Mouse (Mus musculus) CH12.LX (cell line): ENCODE data around the gene Swsap1. TPM values are rescaled to one million over a fixed set of nuclear protein-coding genes. Genes with fewer than 3 reads are reported as not detected.

Experiments used
- DNase-seq: peaks from one replicate; pipeline ENCODE4 v3.0.0-alpha.2; 2013; ENCODE audit errors: extremely low read depth
- H3K27ac ChIP-seq: 2 replicates; pipeline ENCODE4 v1.5.1; 2012; ENCODE audit warnings: low read depth, mild to moderate bottlenecking, control low read depth, moderate library complexity; ENCODE audit not compliant: insufficient read depth
- H3K27me3 ChIP-seq: replicated peaks from 2 replicates; pipeline ENCODE3; 2012; ENCODE audit warnings: inconsistent platforms
- H3K36me3 ChIP-seq, 2 experiments: replicated peaks in 1 of 2; 2 replicates each; pipeline versions ENCODE3 to v1.6.1; 2012; ENCODE audit warnings: inconsistent platforms in 1 of 2, low read length in 1 of 2, mild to moderate bottlenecking in 1 of 2, mixed read lengths in 1 of 2, moderate library complexity in 1 of 2; ENCODE audit not compliant: control insufficient read depth in 1 of 2, insufficient read depth in 1 of 2
- H3K4me1 ChIP-seq, 2 experiments: 2 replicates each; pipeline ENCODE4 v1.6.1; 2012; ENCODE audit warnings: inconsistent platforms in 1 of 2, moderate library complexity in 1 of 2; ENCODE audit not compliant: insufficient read depth in 2 of 2, control insufficient read depth in 1 of 2
- H3K4me2 ChIP-seq: 2 replicates; pipeline ENCODE4 v1.6.1; 2012; ENCODE audit warnings: low read depth, mild to moderate bottlenecking, control low read depth; ENCODE audit not compliant: poor library complexity, insufficient read depth, severe bottlenecking
- H3K4me3 ChIP-seq, 3 experiments: fragments of 150-350 bp in 1 of 3; sonication (generic) in 1 of 3; replicated peaks in 1 of 3; 2 replicates each; pipeline versions ENCODE3 to v1.5.1; 2011 to 2012; ENCODE audit warnings: low read depth in 2 of 3, low read length in 2 of 3, mild to moderate bottlenecking in 2 of 3, moderate library complexity in 2 of 3, control low read depth in 1 of 3, improper control_type of control experiment in 1 of 3, inconsistent platforms in 1 of 3, mixed read lengths in 1 of 3; ENCODE audit not compliant: poor library complexity in 1 of 3
- H3K79me2 ChIP-seq: replicated peaks from 2 replicates; pipeline ENCODE4 v1.6.1; 2012; ENCODE audit warnings: mild to moderate bottlenecking, moderate library complexity; ENCODE audit not compliant: control insufficient read depth, poor library complexity, insufficient read depth, severe bottlenecking; ENCODE audit errors: extremely low read depth
- H3K9ac ChIP-seq: 2 replicates; pipeline ENCODE4 v1.6.1; 2012; ENCODE audit warnings: low read depth, mild to moderate bottlenecking, control low read depth, moderate library complexity; ENCODE audit not compliant: insufficient read depth
- H3K9me3 ChIP-seq: replicated peaks from 2 replicates; pipeline ENCODE3; 2012; ENCODE audit warnings: low read length, inconsistent platforms, mixed read lengths
- BHLHE40 ChIP-seq: IDR thresholded peaks from 2 replicates; pipeline ENCODE4 v1.6.1; 2011; ENCODE audit warnings: mild to moderate bottlenecking, low read depth, low read length, improper control_type of control experiment
- CHD1 ChIP-seq: IDR thresholded peaks from 2 replicates; pipeline ENCODE4 v1.6.1; 2012; ENCODE audit warnings: low read depth, low read length, improper control_type of control experiment, inconsistent platforms
- CHD2 ChIP-seq: IDR thresholded peaks from 2 replicates; pipeline ENCODE4 v1.6.1; 2011; ENCODE audit warnings: low read length, improper control_type of control experiment
- CTCF ChIP-seq, 2 experiments: IDR thresholded peaks in 1 of 2; conservative IDR thresholded peaks in 1 of 2; 2 replicates each; pipeline ENCODE4 v1.5.1; 2011 to 2012; ENCODE audit warnings: low read depth in 2 of 2, low read length in 2 of 2, improper control_type of control experiment in 1 of 2, inconsistent platforms in 1 of 2, mild to moderate bottlenecking in 1 of 2, moderate library complexity in 1 of 2
- ETS1 ChIP-seq: conservative IDR thresholded peaks from 2 replicates; pipeline ENCODE4 v1.6.1; 2012; ENCODE audit warnings: low read depth, mild to moderate bottlenecking, inconsistent platforms, low read length, improper control_type of control experiment, moderate library complexity
- GABPA ChIP-seq: IDR thresholded peaks from 2 replicates; pipeline ENCODE4 v1.6.1; 2012; ENCODE audit warnings: low read depth, low read length, improper control_type of control experiment, inconsistent platforms; ENCODE audit not compliant: insufficient replicate concordance
- HCFC1 ChIP-seq: IDR thresholded peaks from 2 replicates; pipeline ENCODE4 v1.6.1; 2012; ENCODE audit warnings: low read depth, mild to moderate bottlenecking, inconsistent platforms, low read length, improper control_type of control experiment
- JUN ChIP-seq: IDR thresholded peaks from 2 replicates; pipeline ENCODE4 v1.6.1; 2011; ENCODE audit warnings: low read depth, mild to moderate bottlenecking, low read length, improper control_type of control experiment, moderate library complexity; ENCODE audit not compliant: insufficient read depth
- MAFK ChIP-seq: IDR thresholded peaks from 2 replicates; pipeline ENCODE4 v1.6.1; 2011; ENCODE audit warnings: low read length, improper control_type of control experiment; ENCODE audit not compliant: insufficient replicate concordance
- MXI1 ChIP-seq: IDR thresholded peaks from 2 replicates; pipeline ENCODE4 v1.6.1; 2011; ENCODE audit warnings: mild to moderate bottlenecking, low read depth, low read length, improper control_type of control experiment
- NRF1 ChIP-seq: IDR thresholded peaks from 2 replicates; pipeline ENCODE4 v1.6.1; 2014; ENCODE audit warnings: low read depth, mild to moderate bottlenecking, inconsistent platforms, low read length, improper control_type of control experiment, moderate library complexity
- POLR2A ChIP-seq: IDR thresholded peaks from 2 replicates; pipeline ENCODE4 v1.6.1; 2011; ENCODE audit warnings: low read depth, mild to moderate bottlenecking, improper control_type of control experiment, low read length
- RAD21 ChIP-seq: IDR thresholded peaks from 2 replicates; pipeline ENCODE4 v1.6.1; 2011; ENCODE audit warnings: low read depth, mild to moderate bottlenecking, low read length, improper control_type of control experiment, moderate library complexity
- SIN3A ChIP-seq: IDR thresholded peaks from 2 replicates; pipeline ENCODE4 v1.6.1; 2012; ENCODE audit warnings: low read length, improper control_type of control experiment, inconsistent platforms
- TBP ChIP-seq: conservative IDR thresholded peaks from 2 replicates; pipeline ENCODE4 v1.6.1; 2011; ENCODE audit warnings: low read depth, low read length, improper control_type of control experiment
- TCF12 ChIP-seq: IDR thresholded peaks from 2 replicates; pipeline ENCODE4 v1.6.1; 2014; ENCODE audit warnings: low read depth, mild to moderate bottlenecking, inconsistent platforms, low read length, improper control_type of control experiment
- UBTF ChIP-seq: IDR thresholded peaks from 2 replicates; pipeline ENCODE4 v1.6.1; 2012; ENCODE audit warnings: low read depth, mild to moderate bottlenecking, inconsistent platforms, low read length, improper control_type of control experiment, moderate library complexity
- USF1 ChIP-seq: IDR thresholded peaks from 2 replicates; pipeline ENCODE4 v1.6.1; 2014; ENCODE audit warnings: low read depth, mild to moderate bottlenecking, inconsistent platforms, low read length, improper control_type of control experiment
- ZC3H11A ChIP-seq: IDR thresholded peaks from 2 replicates; pipeline ENCODE4 v1.6.1; 2012; ENCODE audit warnings: low read depth, mild to moderate bottlenecking, inconsistent platforms, low read length, improper control_type of control experiment
- ZKSCAN1 ChIP-seq: IDR thresholded peaks from 2 replicates; pipeline ENCODE4 v1.6.1; 2012; ENCODE audit warnings: low read depth, inconsistent platforms, low read length, improper control_type of control experiment, borderline replicate concordance
- ZNF384 ChIP-seq: IDR thresholded peaks from 2 replicates; pipeline ENCODE4 v1.6.1; 2012; ENCODE audit warnings: low read depth, low read length, improper control_type of control experiment, inconsistent platforms
- dilution Hi-C: fragments of 300-500 bp; cut with MboI; formaldehyde crosslinking; loops from 2 replicates; pipeline ENCODE4 v1.14.3; 2020; ENCODE audit warnings: low sequenced_read_pairs; ENCODE audit not compliant: extremely low pct_unique_long_range_greater_than_20kb, extremely low pct_ligation_motif_present
- in situ Hi-C: fragments of 300-500 bp; cut with MboI; formaldehyde crosslinking; loops from 3 replicates; pipeline ENCODE4 v1.14.3; 2019; ENCODE audit warnings: low sequenced_read_pairs, low pct_ligation_motif_present, low pct_unique_long_range_greater_than_20kb, mixed read lengths
- polyA plus RNA-seq: library from polyadenylated mRNA; unstranded; fragments of >175 nt; gene quantifications from 2 replicates; pipeline ENCODE4 v1.2.1, GENCODE M21; 2012; ENCODE audit warnings: low read depth; ENCODE audit not compliant: insufficient read length
- total RNA-seq, 2 experiments: library from RNA; depleted of rRNA; stranded (reverse); fragments of 300-350 nt in 1 of 2; fragments of >200 nt in 1 of 2; gene quantifications; 2 replicates each; pipeline ENCODE4 v1.2.3; 2012 to 2014

The Swsap1 gene
- total and polyA plus RNA-seq, 3 experiments, result 3.1 to 4.1 (median 4.0) TPM

DNA sequence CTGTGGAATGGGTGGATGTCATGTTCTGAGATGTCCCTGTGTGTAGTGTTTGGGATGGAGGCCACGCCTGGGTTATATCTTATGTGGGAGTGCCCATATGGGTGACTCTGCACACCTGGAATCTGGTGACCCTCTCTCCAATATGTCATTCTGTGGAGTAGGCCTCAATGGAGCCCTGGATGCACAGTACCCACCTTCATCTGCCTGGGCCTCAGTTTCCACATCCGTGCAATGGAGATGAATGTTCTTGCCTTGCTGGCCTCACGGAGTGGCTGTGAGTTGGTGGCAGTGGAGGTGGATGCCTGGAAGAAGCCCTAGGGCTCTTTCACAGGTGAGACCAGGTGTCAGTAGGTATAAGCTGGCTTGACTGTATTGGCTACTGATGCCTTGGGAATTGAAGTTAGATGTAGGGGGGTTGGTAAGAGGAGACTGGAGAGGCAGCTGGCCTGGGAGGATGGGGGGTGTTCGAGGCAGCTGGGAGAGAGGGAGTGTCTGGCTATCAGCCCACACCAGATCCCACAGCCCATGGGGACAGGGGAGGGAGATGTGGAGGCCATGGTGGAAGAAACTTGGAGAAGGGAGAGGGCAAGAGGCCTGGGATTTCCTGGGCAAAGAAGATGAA, 17.2 kb upstream of the Swsap1 start:
- Histone ChIP-seq H3K27ac (no peak overlapping the region), H3K4me3 (no peak overlapping the region), H3K36me3 (no peaks in the 10 kb centered on the region), H3K4me1 (no peaks in the 10 kb centered on the region), H3K79me2 (no peaks in the 10 kb centered on the region), H3K4me2 (no peak overlapping the region), H3K9me3 (peaks cover 4% of the 10 kb centered on the region), H3K27me3 (peaks cover 59% of the 10 kb centered on the region), H3K9ac (no peak overlapping the region)
- dilution Hi-C loops, result no loop called here
- DNase-seq, result no peak
- in situ Hi-C loops, result no loop called here
- no peak for TF ChIP-seq BHLHE40
- TF ChIP-seq ZC3H11A, result no peak
- no peak for TF ChIP-seq RAD21
- TF ChIP-seq UBTF, result no peak
- no peak for TF ChIP-seq TCF12
- TF ChIP-seq TBP, result no peak
- TF ChIP-seq CHD1, result no peak
- no peak for TF ChIP-seq CHD2
- TF ChIP-seq ZNF384, result no peak
- no peak for TF ChIP-seq POLR2A
- TF ChIP-seq GABPA, result no peak
- no peak for TF ChIP-seq USF1
- no peak for TF ChIP-seq MXI1
- TF ChIP-seq NRF1, result no peak
- no peak for TF ChIP-seq MAFK
- no peak for TF ChIP-seq JUN
- TF ChIP-seq HCFC1, result no peak
- no peak for TF ChIP-seq ZKSCAN1
- no peak for TF ChIP-seq SIN3A
- no peak for TF ChIP-seq CTCF (conservative IDR thresholded peaks at IDR 0.05 in 1 of 2, IDR thresholded peaks at IDR 0.05 in 1 of 2; ENCODE audit: low read depth in 2 of 2, low read length in 2 of 2)

DNA sequence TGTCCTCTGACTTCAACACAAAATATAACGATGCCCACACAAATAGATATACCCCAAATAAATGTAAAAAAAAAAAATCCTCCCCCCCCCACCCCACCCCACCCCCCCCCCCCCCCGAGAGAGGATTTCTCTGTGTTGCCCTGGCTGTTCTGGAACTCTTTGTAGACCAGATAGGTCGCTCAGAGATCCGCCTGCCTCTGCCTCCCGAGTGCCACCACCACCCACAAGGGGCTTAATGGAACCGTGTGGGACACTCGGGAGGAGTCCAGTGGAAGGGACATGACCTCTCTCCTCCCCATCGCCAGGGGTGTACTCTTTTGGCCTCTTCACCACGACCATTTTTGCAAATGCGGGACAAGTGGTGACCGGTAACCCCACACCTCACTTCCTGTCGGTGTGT, 12.5 kb upstream of the Swsap1 start:
- Histone ChIP-seq H3K27ac (no peak overlapping the region), H3K9ac (no peak overlapping the region), H3K9me3 (peaks cover 7% of the 10 kb centered on the region), H3K4me3 (no peak overlapping the region), H3K4me2 (no peak overlapping the region), H3K36me3 (no peaks in the 10 kb centered on the region), H3K79me2 (no peaks in the 10 kb centered on the region), H3K4me1 (peaks cover 0 to 5% of the 10 kb centered on the region in 2 experiments; a peak in 1 of 4 replicates), H3K27me3 (peaks cover 58% of the 10 kb centered on the region)
- dilution Hi-C loops (no loop called here), in situ Hi-C loops (no loop called here)
- no peak for DNase-seq
- TF ChIP-seq ZNF384 (no peak), ETS1 (no peak), USF1 (no peak), TBP (no peak)
